Mouse (Mus musculus): Measurements from ENCODE around the gene Nrxn2.

Nrxn2 gene

GRCm38 (mm10) chr19:6416124-6416770, 2.3 kb upstream of the Nrxn2 start:
- H3K9me3 ChIP-seq (ENCODE audit: low read length), result no peaks in the 10 kb centered on the region
- TF ChIP-seq NANOG (IDR thresholded peaks at IDR 0.05; ENCODE audit: borderline replicate concordance, low read length), result no peak
- no peak for TF ChIP-seq CTCF (conservative IDR thresholded peaks at IDR 0.05; ENCODE audit: low read length)
- TF ChIP-seq POU5F1 (IDR thresholded peaks at IDR 0.05; ENCODE audit: borderline replicate concordance, low read length), result no peak
- H3K27me3 ChIP-seq (ENCODE audit: insufficient read depth, low read length), result peaks cover 33% of the 10 kb centered on the region
- peak overlapping the region; percentile 82 for H3K4me3 ChIP-seq (replicated peaks; ENCODE audit: low read length)
- peaks cover 21% of the 10 kb centered on the region for H3K36me3 ChIP-seq (ENCODE audit: insufficient read depth, low read length)
- peaks cover 91% of the 10 kb centered on the region for H3K4me1 ChIP-seq (replicated peaks; ENCODE audit: low read depth, low read length)

GRCm38 (mm10) chr19:6416894-6417761, 1.4 kb upstream of the Nrxn2 start:
- H3K36me3 ChIP-seq (ENCODE audit: insufficient read depth, low read length), result peaks cover 21% of the 10 kb centered on the region
- H3K4me3 ChIP-seq (replicated peaks; ENCODE audit: low read length), result peak overlapping the region; percentile 82
- TF ChIP-seq CTCF (conservative IDR thresholded peaks at IDR 0.05; ENCODE audit: low read length) (no peak), NANOG (IDR thresholded peaks at IDR 0.05; ENCODE audit: borderline replicate concordance, low read length) (no peak), POU5F1 (IDR thresholded peaks at IDR 0.05; ENCODE audit: borderline replicate concordance, low read length) (no peak)
- H3K4me1 ChIP-seq (replicated peaks; ENCODE audit: low read depth, low read length), result peaks cover 86% of the 10 kb centered on the region
- H3K27me3 ChIP-seq (ENCODE audit: insufficient read depth, low read length), result peaks cover 35% of the 10 kb centered on the region
- no peaks in the 10 kb centered on the region for H3K9me3 ChIP-seq (ENCODE audit: low read length)

- Histone ChIP-seq H3K36me3 (ENCODE audit: insufficient read depth, low read length) (peaks cover 12% of the 10 kb centered on the region), H3K9me3 (ENCODE audit: low read length) (no peaks in the 10 kb centered on the region)
- TF ChIP-seq POU5F1 (IDR thresholded peaks at IDR 0.05; ENCODE audit: borderline replicate concordance, low read length) (no peak), NANOG (IDR thresholded peaks at IDR 0.05; ENCODE audit: borderline replicate concordance, low read length) (no peak), CTCF (conservative IDR thresholded peaks at IDR 0.05; ENCODE audit: low read length) (no peak)
Observed at GRCm38 (mm10) chr19:6418984-6419692, 607 bp downstream of the Nrxn2 start.

GRCm38 (mm10) chr19:6419805-6420310, 1.3 kb downstream of the Nrxn2 start:
- Histone ChIP-seq H3K4me3 (replicated peaks; ENCODE audit: low read length) (peak overlapping the region; percentile 32; the same call in 1 of the 2 replicates), H3K27me3 (ENCODE audit: insufficient read depth, low read length) (peaks cover 53% of the 10 kb centered on the region), H3K36me3 (ENCODE audit: insufficient read depth, low read length) (peaks cover 8% of the 10 kb centered on the region), H3K4me1 (replicated peaks; ENCODE audit: low read depth, low read length) (peaks cover 70% of the 10 kb centered on the region), H3K9me3 (ENCODE audit: low read length) (no peaks in the 10 kb centered on the region)
- no peak for TF ChIP-seq CTCF (conservative IDR thresholded peaks at IDR 0.05; ENCODE audit: low read length)

More at GRCm38 (mm10) chr19:6418984-6419692, 607 bp downstream of the Nrxn2 start:
- H3K4me3 ChIP-seq (replicated peaks; ENCODE audit: low read length), result peak overlapping the region; percentile 82
- H3K27me3 ChIP-seq (ENCODE audit: insufficient read depth, low read length), result peaks cover 52% of the 10 kb centered on the region
- peaks cover 70% of the 10 kb centered on the region for H3K4me1 ChIP-seq (replicated peaks; ENCODE audit: low read depth, low read length)

GRCm38 (mm10) chr19:6420481-6421210, 2.1 kb downstream of the Nrxn2 start:
- Histone ChIP-seq H3K36me3 (ENCODE audit: insufficient read depth, low read length) (0 out of 2 replicates have a peak, but pooled peaks cover 2% of the 10 kb centered on the region), H3K4me1 (replicated peaks; ENCODE audit: low read depth, low read length) (peaks cover 70% of the 10 kb centered on the region), H3K4me3 (replicated peaks; ENCODE audit: low read length) (peak overlapping the region; percentile 32), H3K9me3 (ENCODE audit: low read length) (no peaks in the 10 kb centered on the region), H3K27me3 (ENCODE audit: insufficient read depth, low read length) (peaks cover 58% of the 10 kb centered on the region)
- TF ChIP-seq NANOG (IDR thresholded peaks at IDR 0.05; ENCODE audit: borderline replicate concordance, low read length) (no peak), CTCF (conservative IDR thresholded peaks at IDR 0.05; ENCODE audit: low read length) (no peak), POU5F1 (IDR thresholded peaks at IDR 0.05; ENCODE audit: borderline replicate concordance, low read length) (no peak)

GRCm38 (mm10) chr19:6421211-6421590, 2.7 kb downstream of the Nrxn2 start:
- H3K27me3 ChIP-seq (ENCODE audit: insufficient read depth, low read length), result peaks cover 64% of the 10 kb centered on the region
- peaks cover 70% of the 10 kb centered on the region for H3K4me1 ChIP-seq (replicated peaks; ENCODE audit: low read depth, low read length)
- H3K9me3 ChIP-seq (ENCODE audit: low read length), result no peaks in the 10 kb centered on the region
- H3K36me3 ChIP-seq (ENCODE audit: insufficient read depth, low read length), result no peaks in the 10 kb centered on the region
- TF ChIP-seq POU5F1 (IDR thresholded peaks at IDR 0.05; ENCODE audit: borderline replicate concordance, low read length) (no peak), NANOG (IDR thresholded peaks at IDR 0.05; ENCODE audit: borderline replicate concordance, low read length) (no peak), CTCF (conservative IDR thresholded peaks at IDR 0.05; ENCODE audit: low read length) (no peak)
- H3K4me3 ChIP-seq (replicated peaks; ENCODE audit: low read length), result no peak overlapping the region

GRCm38 (mm10) chr19:6422014-6422413, 3.5 kb downstream of the Nrxn2 start:
- TF ChIP-seq NANOG (IDR thresholded peaks at IDR 0.05; ENCODE audit: borderline replicate concordance, low read length), result no peak
- TF ChIP-seq CTCF (conservative IDR thresholded peaks at IDR 0.05; ENCODE audit: low read length), result no peak
- peaks cover 69% of the 10 kb centered on the region for H3K27me3 ChIP-seq (ENCODE audit: insufficient read depth, low read length)
- H3K36me3 ChIP-seq (ENCODE audit: insufficient read depth, low read length), result no peaks in the 10 kb centered on the region
- no peak overlapping the region for H3K4me3 ChIP-seq (replicated peaks; ENCODE audit: low read length)
- H3K9me3 ChIP-seq (ENCODE audit: low read length), result no peaks in the 10 kb centered on the region
- H3K4me1 ChIP-seq (replicated peaks; ENCODE audit: low read depth, low read length), result peaks cover 68% of the 10 kb centered on the region

All from E14TG2a.4 (cell line).